Mouse (Mus musculus) lung, postnatal 10 days (tissue): ENCODE measurements around the gene Ecpas.
A peak's percentile ranks its signal among the peaks of the same experiment; 100 is the strongest.

Experiments
- DNase-seq: peaks from one replicate; pipeline ENCODE4 v3.0.0; 2021

Ecpas gene

GRCm38 (mm10) chr4:58912629-58913335, at the start of gene Ecpas:
Gene Ecpas (minus strand): TSS chr4:58912749.
- DNase-seq: peak; percentile 88

DNA sequence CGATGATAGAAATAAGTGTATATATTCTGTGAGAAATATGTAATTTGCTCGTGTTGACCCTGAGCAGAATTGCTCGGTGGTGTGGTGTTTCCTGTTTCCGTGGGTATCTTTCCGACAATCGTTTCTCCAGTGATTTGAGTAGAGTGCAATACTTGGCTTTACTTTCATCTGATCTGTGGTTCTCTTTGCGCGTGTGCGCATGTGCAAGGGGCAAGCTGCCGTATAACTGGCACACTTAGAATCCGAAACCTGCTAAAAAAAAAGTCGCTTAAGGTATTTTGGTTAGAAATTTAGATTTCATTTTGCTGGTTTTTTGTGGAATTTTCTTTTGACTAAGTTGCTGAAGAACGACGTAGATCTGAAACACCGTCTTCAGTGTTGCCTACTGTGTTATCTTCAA, 49.2 kb upstream of the Ecpas start:
- no peak for DNase-seq

GRCm38 (mm10) chr4:58952630-58953029, 40.1 kb upstream of the Ecpas start:
- no peak for DNase-seq

DNA sequence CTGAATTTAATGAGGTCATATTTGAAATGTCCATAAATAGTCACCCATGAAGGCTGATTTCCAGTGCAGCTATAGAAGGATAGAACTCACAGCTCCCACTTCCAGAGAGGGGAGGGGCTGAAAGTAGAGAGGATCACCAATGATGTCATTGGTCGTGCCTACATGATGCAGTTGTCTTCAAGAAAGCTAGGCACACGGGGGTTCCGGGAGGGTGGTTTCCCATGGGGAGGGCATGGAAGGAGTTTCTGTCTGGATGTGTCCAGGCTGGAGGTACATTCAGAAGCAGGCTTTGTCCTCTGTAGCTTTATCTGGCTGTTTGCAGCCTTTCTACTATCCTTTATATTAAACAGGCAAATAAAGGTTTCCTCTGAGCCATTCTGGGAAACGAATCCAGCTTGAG, 35.8 kb upstream of the Ecpas start:
- DNase-seq: no peak

- DNase-seq: no peak
Observed at GRCm38 (mm10) chr4:58944695-58945094, 32.1 kb upstream of the Ecpas start.

- DNase-seq: no peak
Observed at GRCm38 (mm10) chr4:58944206-58944553, 31.6 kb upstream of the Ecpas start.

DNA sequence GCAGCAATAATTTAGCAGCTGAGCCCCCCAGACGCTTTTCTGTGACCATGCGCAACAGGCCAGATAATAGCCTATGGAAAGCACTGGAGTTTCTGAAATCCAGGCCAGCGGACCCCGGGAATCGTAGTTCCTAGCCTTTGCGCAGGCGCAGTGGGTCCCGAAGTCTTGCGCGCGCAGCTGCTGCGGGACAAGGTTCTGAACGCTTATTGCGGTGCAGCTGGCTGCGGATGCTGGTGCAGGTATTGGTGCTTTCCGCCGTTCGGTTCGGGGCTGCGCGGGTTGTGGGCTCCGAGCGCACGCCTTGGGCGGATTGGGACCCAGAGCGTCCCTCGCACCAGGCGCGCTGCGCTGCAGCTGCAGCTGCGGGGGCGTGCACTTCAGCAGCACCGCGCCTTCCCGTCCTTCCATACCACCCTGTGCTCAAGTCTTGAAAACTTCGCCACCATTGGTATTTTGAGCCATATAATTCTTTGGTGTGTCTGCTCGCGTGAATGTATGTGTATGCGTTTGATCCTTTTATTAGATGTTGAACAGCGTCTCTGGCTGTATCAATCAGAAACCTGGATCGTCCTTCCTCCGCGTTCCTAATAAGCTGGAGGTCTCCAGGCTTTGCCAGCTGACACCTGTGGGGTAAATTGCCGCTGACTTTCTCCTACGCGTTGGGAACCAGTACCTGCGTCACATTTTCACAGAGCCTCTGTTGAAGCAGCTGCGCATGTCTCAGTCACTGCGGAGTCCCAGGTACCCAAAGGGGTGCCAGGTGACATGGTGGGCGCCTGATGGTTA, 31.1 kb upstream of the Ecpas start, which contains the start of gene Zkscan16:
Zkscan16 (plus strand) TSS at position 209 of the 786 bp plus-strand sequence.
- peak; percentile 82 for DNase-seq

DNA sequence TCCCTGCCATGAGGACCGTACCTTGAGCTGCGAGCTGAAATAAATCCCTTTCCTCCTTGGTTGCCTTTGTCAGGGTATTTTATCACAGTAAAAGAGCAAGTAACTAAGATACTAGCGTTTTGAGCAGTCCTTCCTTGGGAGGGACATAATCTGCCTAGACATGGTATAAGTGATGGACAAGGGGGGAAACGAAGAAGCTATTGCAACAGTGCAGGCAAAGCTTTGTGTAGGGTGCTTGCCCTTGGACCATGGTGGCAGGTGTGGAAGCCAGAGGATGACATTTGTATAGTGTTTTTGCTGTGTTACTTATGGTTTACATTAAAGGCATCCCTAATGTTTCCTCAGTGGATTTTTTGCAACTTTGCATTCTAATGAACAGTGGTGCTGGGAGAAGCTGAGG, 30.4 kb upstream of the Ecpas start:
- DNase-seq: no peak

GRCm38 (mm10) chr4:58941638-58942037, 29.1 kb upstream of the Ecpas start:
- no peak for DNase-seq

- no peak for DNase-seq
Observed at GRCm38 (mm10) chr4:58935846-58936245, 23.3 kb upstream of the Ecpas start.

GRCm38 (mm10) chr4:58934746-58935476, 22.4 kb upstream of the Ecpas start:
- DNase-seq: peak; percentile 75

GRCm38 (mm10) chr4:58934308-58934707, 21.8 kb upstream of the Ecpas start:
- no peak for DNase-seq

- DNase-seq: no peak
Observed at GRCm38 (mm10) chr4:58932541-58932940, 20.0 kb upstream of the Ecpas start.

GRCm38 (mm10) chr4:58927661-58928060, 15.1 kb upstream of the Ecpas start:
- no peak for DNase-seq

DNA sequence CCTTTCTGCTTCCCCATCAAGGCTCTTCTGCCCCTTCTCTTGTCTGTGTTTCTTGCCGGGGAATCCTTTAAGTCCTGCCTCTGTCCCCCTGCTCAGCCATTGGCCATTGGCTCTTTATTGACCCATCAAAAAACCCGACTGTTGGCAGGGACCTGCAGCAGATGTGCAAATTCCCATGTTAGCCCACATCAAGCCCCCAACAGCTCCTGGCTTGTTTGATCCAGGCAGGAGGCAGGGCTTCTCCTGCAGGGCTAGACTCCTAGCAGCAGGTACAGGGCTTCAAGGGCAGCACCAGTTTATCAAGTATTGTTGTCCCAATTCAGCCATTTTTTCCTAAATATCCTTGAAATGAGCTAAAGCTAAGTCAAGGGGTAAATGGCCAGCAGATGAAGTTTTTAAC, 13.6 kb upstream of the Ecpas start:
- DNase-seq: no peak

- DNase-seq: no peak
Observed at GRCm38 (mm10) chr4:58925664-58926063, 13.1 kb upstream of the Ecpas start.

GRCm38 (mm10) chr4:58923933-58924332, 11.4 kb upstream of the Ecpas start:
- no peak for DNase-seq

- DNase-seq: no peak
Observed at GRCm38 (mm10) chr4:58915081-58915826, 2.7 kb upstream of the Ecpas start.

DNA sequence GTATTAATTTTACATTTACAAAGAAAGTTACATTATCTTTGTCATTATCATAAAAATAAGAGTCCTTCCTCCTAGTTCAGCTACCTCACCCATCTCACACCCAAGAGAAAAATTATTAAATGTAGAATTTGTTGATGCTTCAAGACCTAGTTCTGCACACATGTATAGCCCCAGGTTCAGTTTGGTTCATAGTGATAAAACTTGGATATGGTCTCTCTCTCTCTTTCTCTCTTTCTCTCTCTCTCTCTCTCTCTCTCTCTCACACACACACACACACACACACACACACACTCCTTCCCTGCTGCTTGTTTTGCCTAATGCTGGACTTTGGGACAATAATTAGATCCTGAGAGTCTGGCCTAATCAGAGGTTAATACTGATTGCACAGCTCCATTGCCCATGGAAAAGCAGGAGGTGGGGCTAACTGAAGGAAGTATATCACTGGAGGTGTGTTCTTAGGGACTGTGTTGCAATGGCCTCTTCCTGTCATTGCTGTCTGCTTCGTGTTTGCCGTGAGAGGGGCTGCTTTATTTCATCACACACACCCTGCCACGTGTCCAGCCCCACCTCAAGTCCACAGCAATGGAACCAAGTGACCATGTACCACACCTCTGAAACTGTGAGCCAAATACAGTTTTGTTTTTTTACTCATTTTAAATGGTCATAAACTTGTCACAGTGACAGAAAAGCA, 932 bp upstream of the Ecpas start:
- DNase-seq: peak; percentile 20

GRCm38 (mm10) chr4:58911831-58912628, 519 bp downstream of the Ecpas start:
- DNase-seq: peak; percentile 70

DNA sequence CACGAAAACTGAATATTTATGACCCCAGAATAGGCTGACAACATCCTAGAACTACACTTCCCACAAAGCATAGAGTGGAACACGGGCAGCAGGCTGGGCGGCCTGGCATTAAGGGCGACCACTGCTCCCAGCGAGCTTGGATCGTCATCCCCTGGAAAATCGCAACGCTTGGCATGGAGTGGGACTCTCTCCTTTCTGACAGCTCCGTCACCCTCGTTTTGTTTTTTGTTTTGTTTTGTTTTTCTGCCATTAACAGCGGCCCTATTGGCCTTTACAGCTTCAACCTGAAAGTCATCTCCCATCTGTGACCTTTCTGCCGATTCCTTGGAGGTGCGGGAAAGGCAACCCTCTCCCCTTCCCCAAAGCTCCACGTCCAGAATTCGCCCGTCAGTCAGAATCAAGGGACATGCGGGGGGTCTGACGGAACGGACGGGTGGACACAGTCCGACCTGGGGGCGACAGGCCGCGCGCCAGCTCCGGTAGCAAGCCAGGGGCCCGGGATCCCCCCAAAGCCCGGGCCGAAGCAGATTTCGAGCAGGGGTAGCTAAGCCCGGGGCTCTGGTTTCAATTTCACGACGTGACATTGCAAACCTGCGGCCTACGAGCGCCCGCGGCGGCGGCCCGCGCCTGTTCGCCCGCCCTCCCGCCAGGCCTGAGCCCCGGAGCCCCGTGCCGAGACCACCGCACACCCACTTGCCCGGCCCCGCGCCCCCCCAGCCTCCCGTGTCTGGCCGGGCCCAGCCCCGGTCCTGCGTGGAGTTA, 1.3 kb downstream of the Ecpas start:
- DNase-seq: peak; percentile 65
